Mouse (Mus musculus): ENCODE measurements at regions not wholly inside any gene's neighbourhood (a gene's known extent, or its start where the extent isn't known, plus 50 kb on each side); places are given as distances from the start of the nearest gene placed in this dataset.

DNA sequence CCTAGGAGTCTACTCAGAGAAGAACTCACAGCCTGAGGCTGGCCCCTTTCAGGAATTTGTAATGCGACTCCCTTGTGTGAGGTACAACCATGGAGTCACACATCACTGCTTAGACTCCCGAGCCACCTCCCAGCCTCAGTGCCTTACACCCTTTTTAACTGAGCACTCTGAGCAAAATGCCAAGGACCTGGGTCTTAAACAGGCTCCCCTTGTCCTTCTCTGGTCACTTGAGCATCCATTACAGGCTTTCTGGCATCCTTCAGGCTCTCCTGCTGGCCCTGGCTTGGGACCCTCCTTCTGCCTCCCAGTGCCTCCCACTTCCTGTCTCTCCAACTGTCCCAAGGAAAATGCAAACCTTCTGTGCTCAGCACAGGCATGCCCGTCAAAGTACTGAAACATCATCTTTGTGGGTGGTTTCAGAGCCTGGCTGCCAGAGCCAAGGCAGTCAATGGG lies 100.0 kb downstream of the Wdr11 start:
- Histone ChIP-seq H3K36me3 (replicated peaks in 1 of 2; ENCODE audit: control insufficient read depth in 1 of 2, insufficient read depth in 1 of 2, low read length in 1 of 2) (no peaks in the 10 kb centered on the region), H3K27me3 (replicated peaks) (peaks cover 79% of the 10 kb centered on the region), H3K9ac (ENCODE audit: insufficient read depth, low read depth) (no peak overlapping the region), H3K4me2 (ENCODE audit: insufficient read depth, low read depth, poor library complexity, severe bottlenecking) (no peak overlapping the region), H3K4me3 (replicated peaks in 1 of 3; ENCODE audit: low read depth in 2 of 3, low read length in 2 of 3, poor library complexity in 1 of 3) (no peak overlapping the region), H3K27ac (ENCODE audit: insufficient read depth, low read depth) (no peak overlapping the region), H3K4me1 (ENCODE audit: control insufficient read depth in 1 of 2, insufficient read depth in 2 of 2) (no peaks in the 10 kb centered on the region), H3K79me2 (replicated peaks; ENCODE audit: control insufficient read depth, extremely low read depth, insufficient read depth, poor library complexity, severe bottlenecking) (no peaks in the 10 kb centered on the region), H3K9me3 (replicated peaks; ENCODE audit: low read length) (peaks cover 9% of the 10 kb centered on the region)
- DNase-seq (ENCODE audit: extremely low read depth) = no peak
- TF ChIP-seq BHLHE40 (IDR thresholded peaks at IDR 0.05; ENCODE audit: low read depth, low read length) = no peak
- TF ChIP-seq RCOR1 (conservative IDR thresholded peaks at IDR 0.05; ENCODE audit: low read depth, low read length) = no peak
- no peak for TF ChIP-seq MAFK (IDR thresholded peaks at IDR 0.05; ENCODE audit: insufficient replicate concordance, low read length)
- no peak for TF ChIP-seq GABPA (IDR thresholded peaks at IDR 0.05; ENCODE audit: insufficient replicate concordance, low read depth, low read length)
- no peak for TF ChIP-seq RAD21 (IDR thresholded peaks at IDR 0.05; ENCODE audit: low read depth, low read length)
- no peak for TF ChIP-seq IRF4 (IDR thresholded peaks at IDR 0.05; ENCODE audit: low read depth, low read length)
- no peak for TF ChIP-seq PAX5 (IDR thresholded peaks at IDR 0.05; ENCODE audit: low read length)
- TF ChIP-seq ZNF384 (IDR thresholded peaks at IDR 0.05; ENCODE audit: low read depth, low read length) = no peak
- no peak for TF ChIP-seq TBP (conservative IDR thresholded peaks at IDR 0.05; ENCODE audit: low read depth, low read length)
- TF ChIP-seq ZC3H11A (IDR thresholded peaks at IDR 0.05; ENCODE audit: low read depth, low read length) = no peak
- dilution Hi-C loops (cut with MboI; ENCODE audit: extremely low pct_ligation_motif_present, extremely low pct_unique_long_range_greater_than_20kb, low sequenced_read_pairs) = no loop called here
- in situ Hi-C loops (cut with MboI; ENCODE audit: low pct_ligation_motif_present, low pct_unique_long_range_greater_than_20kb, low sequenced_read_pairs) = no loop called here

DNA sequence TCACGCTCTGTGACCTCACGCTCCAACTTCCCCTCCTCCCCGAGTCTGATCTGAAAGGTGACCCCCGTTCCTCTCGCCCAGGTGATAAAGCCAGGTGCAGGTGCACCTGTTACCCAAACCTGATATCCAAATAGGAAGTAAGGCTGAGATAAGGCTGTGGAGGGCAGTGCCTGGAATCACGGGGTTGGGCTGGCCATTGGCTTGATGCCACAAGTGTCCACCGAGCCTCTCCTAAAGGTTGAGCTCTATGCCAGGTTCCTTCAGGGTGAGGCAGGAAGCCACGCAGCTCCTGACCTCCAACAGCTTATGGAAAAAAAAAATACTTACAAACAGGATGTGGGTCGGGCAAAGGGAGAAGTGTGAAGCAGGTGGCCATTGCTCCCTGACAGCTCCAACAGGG lies 102.0 kb downstream of the Wdr11 start:
- DNase-seq (ENCODE audit: extremely low read depth) = no peak
- no peak for TF ChIP-seq POLR2AphosphoS2 (IDR thresholded peaks at IDR 0.05; ENCODE audit: low read depth, low read length)
- no peak for TF ChIP-seq HCFC1 (IDR thresholded peaks at IDR 0.05; ENCODE audit: low read depth, low read length)
- no peak for TF ChIP-seq MEF2A (IDR thresholded peaks at IDR 0.05; ENCODE audit: borderline replicate concordance, low read depth, low read length)
- no peak for TF ChIP-seq ZMIZ1 (IDR thresholded peaks at IDR 0.05; ENCODE audit: low read depth, low read length)
- TF ChIP-seq POLR2A (IDR thresholded peaks at IDR 0.05; ENCODE audit: low read depth, low read length) = no peak
- TF ChIP-seq UBTF (IDR thresholded peaks at IDR 0.05; ENCODE audit: low read depth, low read length) = no peak
- TF ChIP-seq TBP (conservative IDR thresholded peaks at IDR 0.05; ENCODE audit: low read depth, low read length) = no peak
- TF ChIP-seq ELF1 (IDR thresholded peaks at IDR 0.05; ENCODE audit: low read depth, low read length) = no peak
- no peak for TF ChIP-seq IRF4 (IDR thresholded peaks at IDR 0.05; ENCODE audit: low read depth, low read length)
- TF ChIP-seq SIN3A (IDR thresholded peaks at IDR 0.05; ENCODE audit: low read length) = no peak
- no peak for TF ChIP-seq ZNF384 (IDR thresholded peaks at IDR 0.05; ENCODE audit: low read depth, low read length)
- no peak for TF ChIP-seq MAX (IDR thresholded peaks at IDR 0.05; ENCODE audit: low read length)
- TF ChIP-seq ETS1 (conservative IDR thresholded peaks at IDR 0.05; ENCODE audit: low read depth, low read length) = no peak
- no peak for TF ChIP-seq JUND (conservative IDR thresholded peaks at IDR 0.05; ENCODE audit: low read depth, low read length)
- TF ChIP-seq MXI1 (IDR thresholded peaks at IDR 0.05; ENCODE audit: low read depth, low read length) = no peak
- TF ChIP-seq E2F4 (IDR thresholded peaks at IDR 0.05; ENCODE audit: insufficient replicate concordance, low read depth, low read length) = no peak
- TF ChIP-seq CTCF (conservative IDR thresholded peaks at IDR 0.05 in 1 of 2, IDR thresholded peaks at IDR 0.05 in 1 of 2; ENCODE audit: low read depth in 2 of 2, low read length in 2 of 2) = no peak
- no peak for TF ChIP-seq MAFK (IDR thresholded peaks at IDR 0.05; ENCODE audit: insufficient replicate concordance, low read length)
- no peak for TF ChIP-seq RCOR1 (conservative IDR thresholded peaks at IDR 0.05; ENCODE audit: low read depth, low read length)
- in situ Hi-C loops (cut with MboI; ENCODE audit: low pct_ligation_motif_present, low pct_unique_long_range_greater_than_20kb, low sequenced_read_pairs) (no loop called here), dilution Hi-C loops (cut with MboI; ENCODE audit: extremely low pct_ligation_motif_present, extremely low pct_unique_long_range_greater_than_20kb, low sequenced_read_pairs) (no loop called here)
- Histone ChIP-seq H3K79me2 (replicated peaks; ENCODE audit: control insufficient read depth, extremely low read depth, insufficient read depth, poor library complexity, severe bottlenecking) (no peaks in the 10 kb centered on the region), H3K27me3 (replicated peaks) (peaks cover 79% of the 10 kb centered on the region), H3K4me1 (ENCODE audit: control insufficient read depth in 1 of 2, insufficient read depth in 2 of 2) (no peaks in the 10 kb centered on the region), H3K27ac (ENCODE audit: insufficient read depth, low read depth) (no peak overlapping the region), H3K4me2 (ENCODE audit: insufficient read depth, low read depth, poor library complexity, severe bottlenecking) (no peak overlapping the region), H3K9me3 (replicated peaks; ENCODE audit: low read length) (peaks cover 9% of the 10 kb centered on the region), H3K9ac (ENCODE audit: insufficient read depth, low read depth) (no peak overlapping the region), H3K4me3 (replicated peaks in 1 of 3; ENCODE audit: low read depth in 2 of 3, low read length in 2 of 3, poor library complexity in 1 of 3) (no peak overlapping the region), H3K36me3 (replicated peaks in 1 of 2; ENCODE audit: control insufficient read depth in 1 of 2, insufficient read depth in 1 of 2, low read length in 1 of 2) (no peaks in the 10 kb centered on the region)

Measured in CH12.LX (cell line).